Mouse (Mus musculus) MEL-GATA-1-ER (cell line): ENCODE measurements around the gene Lair1.
"Not testable (repeated sequence)": the region's sequence is repeated elsewhere in the genome, so short reads cannot be mapped to it uniquely, and the experiment has no call there.

Source experiments
- DNase-seq: peaks from one replicate; pipeline ENCODE4 v3.0.0-alpha.2; 2012; ENCODE audit warnings: low read depth; ENCODE audit errors: extremely low read depth

The Lair1 gene

DNA sequence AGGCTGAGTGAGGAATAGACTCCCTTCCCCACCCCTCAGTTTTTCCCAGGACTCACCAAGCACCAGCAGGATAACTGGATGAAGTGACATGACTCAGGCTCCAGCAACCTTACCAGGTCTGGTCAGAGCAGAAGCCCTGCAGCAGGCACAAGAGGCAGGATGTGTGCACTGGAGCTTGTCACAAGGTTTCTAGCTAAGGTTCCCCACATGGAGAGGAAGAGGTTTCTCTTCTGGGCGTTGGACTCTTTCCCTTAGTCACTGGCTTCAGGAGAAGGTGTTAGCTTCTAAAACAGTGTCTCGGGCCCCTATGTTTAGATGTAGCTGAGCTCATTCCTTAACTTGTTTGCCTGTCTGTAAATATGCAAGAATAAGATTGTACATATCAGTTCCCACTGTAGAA is at the start of gene Lair1:
TSS of gene Lair1 (minus strand) at position 192 of the 400 bp plus-strand sequence.
- DNase-seq, result no peak

DNA sequence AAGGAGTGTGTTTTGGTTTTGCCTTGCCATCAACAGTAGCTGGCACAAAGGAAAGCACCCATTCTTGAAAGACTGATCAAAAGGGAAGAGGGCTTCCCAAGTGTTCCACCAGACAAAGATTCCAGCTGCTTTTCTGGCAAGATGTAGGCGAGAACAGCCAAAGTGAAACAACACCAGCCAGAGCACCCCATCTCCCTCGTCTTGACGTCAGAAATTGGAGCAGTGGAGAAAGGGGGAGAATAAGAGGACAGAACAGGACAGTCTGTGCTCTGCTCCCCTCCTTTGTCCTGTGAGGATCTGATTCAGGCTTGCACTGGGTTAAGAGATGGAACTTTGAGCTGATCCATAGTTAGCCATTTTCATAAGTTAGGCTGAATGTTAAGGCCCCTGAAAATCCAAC is 48.8 kb upstream of the Lair1 start:
- no peak for DNase-seq

DNA sequence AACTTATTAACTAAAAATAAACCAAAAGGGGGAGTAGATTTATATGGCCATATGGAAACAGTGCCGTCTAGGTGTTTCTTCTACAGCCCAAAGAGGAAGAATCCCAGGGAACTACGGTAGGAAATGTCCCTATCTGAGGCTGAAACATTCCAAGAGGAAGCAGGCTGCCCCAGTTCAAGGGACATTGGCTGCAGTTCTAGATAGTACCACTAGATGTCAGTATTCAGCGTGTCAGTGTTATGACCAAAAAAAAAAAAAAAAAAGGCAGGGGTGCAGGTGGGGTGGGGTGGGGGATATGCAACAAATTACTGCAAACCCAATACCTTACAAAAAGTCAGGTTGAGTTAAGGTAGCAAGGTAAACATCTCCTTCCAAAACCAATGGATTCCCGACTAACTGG is 40.4 kb upstream of the Lair1 start:
- DNase-seq, result no peak

DNA sequence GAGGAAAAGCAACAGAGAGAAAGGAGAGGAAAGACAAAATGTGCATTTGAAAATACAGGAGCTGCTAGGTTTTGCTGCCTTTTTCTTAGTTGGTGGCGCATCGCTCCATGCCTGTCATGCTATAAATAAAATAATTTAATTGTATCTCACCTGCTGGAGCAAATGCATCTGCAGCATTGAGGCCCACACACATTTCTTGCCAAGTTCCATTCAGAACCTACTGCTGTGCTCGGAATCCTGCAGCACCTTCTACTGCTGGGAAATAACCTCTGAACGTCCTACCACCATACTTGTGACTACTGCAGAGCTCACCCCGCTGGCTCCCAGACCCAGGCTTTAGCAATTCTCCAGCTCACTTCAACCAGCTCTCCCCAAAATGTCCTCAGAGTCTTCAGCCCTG is 38.1 kb upstream of the Lair1 start:
- DNase-seq, result no peak

DNA sequence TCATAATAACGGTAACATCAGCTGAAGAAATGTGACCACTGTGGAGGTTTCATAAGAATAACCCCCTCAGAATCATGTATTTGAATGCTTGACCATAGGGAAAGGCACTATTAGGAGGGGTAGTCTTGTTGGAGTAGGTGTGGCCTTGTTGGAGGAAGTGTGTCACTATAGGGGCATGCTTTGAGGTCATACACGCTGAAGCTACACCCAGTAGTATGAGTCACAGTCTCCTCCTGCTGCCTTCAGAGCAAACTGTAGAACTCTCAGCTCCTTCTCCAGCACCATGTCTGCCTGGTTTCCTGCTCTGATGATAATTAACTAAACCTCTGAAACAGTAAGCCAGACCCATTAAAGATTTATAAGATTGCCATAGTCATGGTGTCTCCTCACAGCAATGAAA is 35.8 kb upstream of the Lair1 start:
- no peak for DNase-seq

DNA sequence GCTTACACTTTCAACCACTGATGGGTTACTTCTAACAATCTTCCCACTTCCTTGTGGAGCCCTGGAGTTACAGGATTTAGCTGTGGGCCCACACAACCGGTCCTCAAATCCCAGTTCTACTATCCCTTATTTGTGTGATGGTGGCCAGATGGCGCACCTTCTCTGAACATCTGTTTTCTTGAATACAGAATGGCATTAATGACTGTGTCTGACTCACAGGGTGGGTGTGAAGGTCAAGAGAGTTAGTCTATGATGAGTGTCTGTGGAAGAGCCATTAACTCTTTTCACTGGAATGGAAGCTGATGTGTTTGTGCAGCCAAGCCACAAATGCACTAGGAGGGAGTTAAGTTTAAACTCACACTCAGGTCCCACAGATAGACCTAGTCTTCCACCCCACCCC is 35.3 kb upstream of the Lair1 start:
- no peak for DNase-seq

DNA sequence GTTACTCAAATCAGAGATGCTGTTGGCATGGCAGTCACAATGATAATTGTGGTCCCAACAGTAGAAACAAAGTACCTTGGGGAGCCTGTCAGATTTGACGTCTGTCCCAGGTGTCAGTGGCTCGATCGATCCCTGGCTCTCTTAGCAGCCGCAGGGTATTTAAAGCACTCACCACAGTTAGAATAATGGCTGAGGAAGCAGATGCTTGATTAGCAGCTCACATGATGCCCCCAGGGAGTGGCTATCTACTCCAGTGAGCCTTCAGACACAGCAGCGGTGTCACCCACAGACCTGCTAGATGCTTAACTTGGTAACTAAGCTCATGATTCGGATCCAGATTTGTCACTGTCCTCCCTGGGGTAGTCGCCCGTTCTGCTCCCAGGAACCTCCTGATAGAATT is 28.2 kb upstream of the Lair1 start:
- DNase-seq, result no peak

DNA sequence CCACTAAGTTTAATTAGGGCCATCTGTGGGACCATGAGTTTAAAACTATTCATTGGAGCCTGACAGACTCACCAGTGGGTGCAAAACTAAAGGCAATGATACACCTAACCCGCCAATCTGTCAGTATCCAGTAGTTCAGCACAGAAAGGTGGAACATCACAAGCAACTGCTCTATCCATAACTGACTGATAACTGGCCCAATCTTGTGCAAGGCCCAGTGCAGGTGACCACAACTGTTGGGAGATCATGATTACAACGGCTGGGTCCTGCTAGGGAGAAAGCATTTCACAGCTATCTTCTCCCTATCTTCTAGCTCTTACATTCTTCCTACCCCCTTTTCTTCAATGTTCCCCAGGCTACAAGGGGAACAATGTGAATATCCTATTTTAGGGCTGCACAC is 25.7 kb upstream of the Lair1 start:
- DNase-seq, result no peak

DNA sequence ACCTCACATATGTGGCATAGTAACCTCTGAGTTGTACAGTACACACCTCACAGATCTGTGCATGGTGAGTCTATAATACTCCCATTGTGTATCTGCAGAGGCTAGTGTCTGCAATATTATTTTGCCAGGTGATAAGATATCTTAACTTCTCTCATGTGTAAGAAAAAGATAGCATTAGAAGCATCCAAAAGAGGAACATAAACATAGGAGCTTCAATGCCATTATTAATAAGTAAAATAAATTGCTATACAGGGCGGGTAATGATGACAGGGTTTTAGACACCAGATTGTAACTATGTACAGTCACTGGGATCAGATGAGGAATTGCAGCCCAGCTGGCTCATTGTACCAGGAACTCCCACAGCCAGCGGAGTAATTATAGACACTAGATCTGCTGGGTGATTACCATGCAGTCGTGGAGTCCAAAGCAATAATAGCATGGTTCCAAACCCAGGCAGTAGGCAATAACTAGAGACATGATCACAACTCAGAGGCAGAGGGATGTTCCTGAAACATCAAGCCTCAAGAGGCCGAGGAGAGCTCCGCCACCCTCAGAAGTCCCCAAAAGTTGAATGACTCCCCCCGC is 25.0 kb upstream of the Lair1 start:
- no peak for DNase-seq

DNA sequence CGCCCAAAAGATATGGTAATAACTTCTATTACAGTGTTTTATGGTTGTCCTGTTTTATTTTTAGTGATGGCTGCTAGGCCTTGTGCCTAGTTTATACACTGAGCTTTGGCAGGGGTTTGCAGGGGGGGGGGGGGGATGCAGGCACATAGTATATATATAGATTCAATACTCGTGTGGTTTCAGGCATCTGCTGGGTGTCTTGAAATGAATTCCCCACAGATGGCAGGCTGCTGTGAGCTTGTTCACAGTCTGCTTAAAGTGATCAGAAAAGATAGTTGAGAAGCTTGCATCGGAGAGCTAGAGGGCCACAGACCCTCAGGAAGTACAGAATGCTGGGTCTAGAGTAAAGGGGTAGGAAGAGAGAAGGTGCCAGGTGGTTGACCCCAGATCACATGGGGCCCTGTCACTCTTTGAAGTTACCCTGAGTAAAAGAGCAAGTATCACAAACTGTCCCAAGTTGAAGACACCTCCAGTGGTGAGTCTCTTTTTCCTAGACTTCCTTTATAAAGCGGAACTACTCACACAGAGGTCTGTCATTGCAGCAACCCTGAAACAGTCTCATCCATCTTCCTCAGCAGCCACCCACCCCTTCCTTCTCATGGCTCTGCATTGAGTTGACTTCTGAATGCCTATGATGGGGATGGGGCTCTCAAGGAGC is 24.4 kb upstream of the Lair1 start:
- DNase-seq, result no peak

DNA sequence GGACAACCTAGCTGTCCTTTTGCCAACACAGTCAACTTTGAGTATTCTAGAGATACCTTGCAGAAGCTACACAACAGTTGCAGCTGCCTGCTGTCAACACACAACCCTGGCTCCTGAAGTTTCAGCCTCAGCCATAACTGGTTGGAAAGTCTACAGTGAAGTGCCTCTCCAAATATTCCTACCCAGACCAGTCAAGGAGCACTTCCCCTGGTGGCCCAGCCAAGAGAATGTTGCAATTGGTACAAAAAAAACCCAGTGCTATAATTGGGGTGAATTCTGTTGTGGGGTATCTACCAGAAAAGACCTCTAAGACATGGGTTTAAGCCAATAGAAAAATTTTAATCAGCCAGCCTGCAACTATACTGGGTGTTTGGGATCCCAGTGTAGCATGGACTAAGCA is 22.6 kb upstream of the Lair1 start:
- DNase-seq, result no peak

DNA sequence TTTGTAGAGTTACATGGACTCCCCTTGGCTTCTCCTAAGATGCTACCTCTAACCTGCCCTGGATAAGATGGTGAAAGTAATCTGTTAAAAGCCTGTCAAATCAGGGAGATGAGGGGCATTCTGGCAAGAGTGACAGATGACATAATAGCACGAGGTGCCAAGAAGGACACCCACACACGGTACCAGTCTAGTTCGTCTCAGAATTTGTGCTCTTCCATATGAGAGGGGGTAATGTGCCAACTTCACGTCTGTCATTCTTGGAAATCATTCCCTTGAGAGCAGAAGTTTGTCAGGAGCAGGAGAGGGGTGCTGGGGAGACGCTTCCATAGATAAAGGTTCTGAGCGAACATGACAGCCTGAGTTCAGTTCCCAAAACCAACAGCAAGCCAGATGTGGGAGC is 21.2 kb upstream of the Lair1 start:
- DNase-seq, result no peak

DNA sequence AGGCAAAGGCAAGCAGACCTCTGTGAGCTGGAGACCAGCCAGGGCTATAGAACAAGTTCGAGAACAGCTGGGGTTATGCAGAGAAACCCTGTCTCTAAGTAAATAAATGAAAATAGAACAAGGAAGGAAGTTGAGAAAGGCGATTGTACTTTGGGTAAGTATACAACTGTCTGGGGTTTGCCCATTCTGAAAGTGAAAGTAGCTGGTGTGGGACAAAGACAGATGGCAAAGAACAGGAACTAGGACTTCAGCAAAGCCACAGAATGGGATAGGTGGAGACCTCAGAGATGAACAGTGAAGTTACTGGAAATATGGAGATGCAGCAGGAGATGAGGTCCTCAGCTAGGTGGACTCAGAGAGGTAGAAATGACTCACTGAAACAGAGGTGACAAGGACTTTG is 19.8 kb upstream of the Lair1 start:
- peak; percentile 57 for DNase-seq

DNA sequence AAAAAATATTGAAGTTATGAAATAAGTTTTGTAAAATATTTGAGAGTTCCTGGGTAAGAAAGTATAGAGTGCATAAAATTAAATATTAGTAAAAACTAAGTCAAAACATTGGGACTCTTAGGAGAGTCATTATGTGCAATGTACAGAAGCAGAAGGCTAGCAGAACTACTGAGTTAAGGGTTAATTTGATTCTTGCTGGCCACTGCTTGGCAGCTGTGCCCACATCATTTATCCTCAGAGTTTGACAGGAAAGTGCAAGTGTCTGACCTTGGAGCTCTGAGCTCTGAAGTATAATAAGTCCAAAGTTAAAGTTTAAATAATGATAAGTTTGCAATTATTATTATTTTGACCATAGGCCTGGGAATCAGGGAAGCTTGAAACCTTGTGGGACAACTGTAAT is 18.7 kb upstream of the Lair1 start:
- DNase-seq, result no peak

DNA sequence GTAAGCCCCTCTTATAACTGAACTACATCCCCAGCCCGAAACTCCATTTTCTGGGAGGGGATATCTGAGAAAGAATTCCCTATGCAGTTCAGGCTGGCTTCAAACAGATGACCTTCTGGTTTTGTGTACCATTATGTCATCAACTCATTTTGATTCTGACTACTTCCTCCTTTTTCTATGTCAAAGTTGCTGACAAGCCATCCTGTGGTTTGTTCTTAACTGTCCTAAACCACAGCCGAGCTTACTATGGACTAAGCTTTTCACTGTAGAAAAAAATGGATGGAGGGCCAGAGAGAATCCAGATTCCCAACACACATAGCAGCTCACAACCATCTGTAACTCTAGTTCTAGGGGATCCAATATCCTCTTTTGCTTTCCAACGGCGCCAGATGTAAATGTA is 17.5 kb upstream of the Lair1 start:
- DNase-seq, result peak; percentile 55

DNA sequence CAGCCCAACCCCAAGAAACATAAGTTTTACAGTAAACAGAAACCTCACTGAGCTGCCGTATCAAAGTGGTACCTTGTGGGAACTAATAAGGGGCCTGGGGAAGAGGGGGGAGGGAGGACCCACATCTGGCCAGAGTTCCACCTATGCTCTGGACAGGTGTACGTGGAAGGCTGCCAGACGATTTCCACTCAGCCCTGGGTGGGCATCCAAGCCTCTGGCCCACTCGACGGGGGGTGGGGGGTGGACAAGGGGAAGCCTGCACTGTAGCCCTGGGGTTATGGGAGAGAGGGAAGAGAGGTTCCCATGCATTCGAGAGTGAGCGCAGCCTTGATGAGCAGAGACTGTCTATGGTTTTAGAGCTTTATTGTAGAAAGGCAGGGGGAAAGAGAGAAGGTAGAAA is 16.5 kb upstream of the Lair1 start:
- no peak for DNase-seq

DNA sequence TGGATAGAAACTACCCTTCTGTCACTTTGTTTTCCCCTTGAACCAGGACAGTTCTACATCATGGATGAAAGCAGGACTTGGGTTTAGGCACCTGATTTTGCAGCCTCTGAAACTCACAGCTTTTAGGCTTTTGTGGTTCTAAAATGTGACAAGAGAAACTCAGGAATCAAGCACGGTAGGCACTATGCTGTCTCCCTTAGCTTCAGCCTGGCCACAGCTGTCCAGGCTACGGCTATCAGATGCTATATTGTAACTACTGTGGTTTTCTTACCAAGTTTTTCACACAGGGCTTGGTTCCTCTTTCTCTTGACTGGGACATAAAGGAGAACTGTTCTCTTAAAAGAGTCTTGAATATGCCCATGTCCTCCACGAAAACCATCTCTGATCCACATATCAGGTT is 10.1 kb upstream of the Lair1 start:
- DNase-seq, result peak; percentile 80

DNA sequence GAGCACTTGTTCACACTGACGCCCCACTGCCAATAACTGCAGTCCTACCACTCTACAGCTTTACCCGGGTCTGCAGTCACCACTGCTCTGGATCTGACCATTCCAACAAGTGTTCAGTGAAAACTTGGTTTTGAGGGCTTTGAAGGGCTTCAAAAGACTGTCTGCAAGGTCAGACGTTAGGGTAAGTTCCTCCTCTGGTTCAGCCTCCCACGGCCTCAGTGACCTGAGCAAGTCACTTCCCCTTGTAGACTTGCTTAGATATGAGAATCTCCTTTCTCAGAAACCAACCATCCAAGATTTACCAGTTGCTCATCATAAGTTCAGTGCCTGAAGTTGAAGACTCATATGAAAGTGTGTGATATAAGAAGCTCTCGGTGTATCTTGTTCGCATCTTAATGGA is 8.1 kb upstream of the Lair1 start:
- no peak for DNase-seq

DNA sequence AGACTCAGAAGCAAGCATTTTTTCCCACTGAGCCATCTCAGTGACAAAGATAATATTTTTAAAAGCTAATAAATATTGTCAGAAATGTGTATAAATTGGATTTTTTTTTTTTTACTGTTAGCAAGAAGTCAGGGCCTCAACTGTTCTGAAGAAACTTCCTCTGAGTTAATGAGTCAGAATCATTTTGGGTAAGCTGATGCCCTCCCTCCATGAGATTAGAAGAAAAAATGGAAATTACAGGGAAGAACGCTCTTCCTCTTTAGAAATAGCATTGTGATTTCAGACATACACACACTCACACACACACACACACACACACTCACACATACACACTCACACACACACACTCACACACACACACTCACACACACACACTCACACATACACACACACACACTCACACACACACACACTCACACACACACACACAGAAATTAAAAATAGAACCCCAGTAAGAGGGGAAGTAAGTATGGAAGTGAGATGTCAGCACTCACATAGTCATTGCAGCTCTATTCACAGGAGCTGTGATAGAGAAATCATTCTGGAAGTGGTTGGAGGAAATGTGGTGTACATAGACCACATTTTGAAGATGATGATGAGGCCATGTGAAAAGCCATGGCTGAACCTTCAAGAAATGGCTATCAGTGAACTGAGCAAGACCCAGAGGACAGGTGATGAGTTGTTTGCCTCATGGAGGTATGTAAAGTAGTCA is 866 bp upstream of the Lair1 start:
- no peak for DNase-seq

DNA sequence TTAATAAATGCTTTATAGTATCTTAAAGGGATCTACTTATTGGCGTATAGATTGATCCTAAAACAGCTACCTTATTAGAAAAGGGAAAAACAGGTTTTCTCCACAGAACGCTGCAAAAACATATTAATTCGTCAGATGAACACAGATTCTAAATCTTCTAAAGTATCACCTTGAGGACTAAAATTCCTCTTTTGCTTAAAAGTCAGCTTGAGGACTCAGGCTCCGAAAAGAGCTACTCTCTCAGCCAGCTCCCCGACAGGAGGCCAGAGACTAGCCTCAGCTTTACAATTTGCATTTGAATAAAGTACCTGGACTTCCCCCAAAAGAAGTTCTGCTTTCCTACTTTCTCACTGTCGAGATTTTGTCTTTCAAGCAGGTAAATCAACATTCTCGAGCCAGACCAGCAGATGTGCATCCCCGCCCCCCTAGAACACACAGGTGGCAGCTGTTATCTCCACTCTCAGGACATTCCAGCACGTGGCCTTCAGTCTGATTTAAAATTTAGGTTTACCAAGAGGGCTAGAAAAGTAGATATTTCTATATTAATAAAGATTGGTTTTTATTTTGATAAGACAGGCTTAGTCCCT is 2.3 kb downstream of the Lair1 start:
- DNase-seq, result not testable (repeated sequence)

DNA sequence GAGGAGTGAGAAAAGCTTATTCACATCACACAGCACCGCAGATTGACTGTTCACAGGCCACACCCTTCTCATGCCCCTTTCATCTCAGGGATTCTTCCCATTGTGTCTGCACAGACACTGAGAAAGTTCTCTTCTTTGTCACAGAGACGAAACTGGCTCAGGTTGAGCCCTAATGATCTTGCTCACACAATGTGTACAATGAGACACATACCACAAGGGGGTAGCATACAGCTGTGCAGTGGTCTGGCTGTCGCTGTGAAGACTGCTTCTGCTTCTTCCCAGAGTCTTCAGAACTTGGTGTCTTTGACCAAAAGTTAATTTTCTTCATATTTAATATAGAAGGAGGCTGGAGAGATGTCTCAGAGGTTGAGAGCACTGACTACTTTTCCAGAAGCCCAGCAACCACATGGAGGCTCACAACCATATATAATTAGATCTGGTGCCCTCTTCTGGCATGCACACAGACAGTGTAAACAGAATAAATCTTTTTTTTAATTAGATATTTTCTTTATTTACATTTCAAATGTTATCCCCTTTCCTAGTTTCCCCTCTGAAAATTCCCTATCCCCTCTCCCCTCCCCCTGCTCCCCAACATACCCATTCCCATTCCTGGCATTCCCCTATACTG is 36.1 kb downstream of the Lair1 start:
- peak; percentile 28 for DNase-seq

DNA sequence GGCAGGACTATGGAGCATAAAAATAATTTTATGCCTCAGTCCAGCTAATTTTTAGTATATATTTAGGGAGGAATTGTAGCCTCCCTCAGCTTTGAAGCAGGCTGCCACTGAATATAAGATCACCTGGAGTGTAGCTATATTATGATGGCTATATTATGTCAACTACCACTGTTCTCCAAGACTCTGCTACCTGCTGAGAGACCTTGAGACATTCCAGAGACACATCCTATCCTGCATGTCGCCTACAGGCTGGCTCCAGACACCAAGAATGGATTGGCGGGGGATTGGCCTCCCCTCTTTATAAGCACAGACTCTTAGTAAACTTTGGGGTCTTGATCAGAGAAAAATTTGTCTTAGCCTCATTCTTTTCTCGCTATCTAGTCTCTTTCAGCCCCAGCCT is 58.4 kb downstream of the Lair1 start:
- DNase-seq, result not testable (repeated sequence)
